Mouse (Mus musculus) G1E-ER4 (cell line): Measurements from ENCODE around the gene Pdcd11. TPM values are rescaled to one million over a fixed set of nuclear protein-coding genes. Genes with fewer than 3 reads are reported as not detected.

Experiments
- GATA1 ChIP-seq: IDR thresholded peaks from one replicate; pipeline ENCODE4 v1.8.0; 2012; ENCODE audit warnings: low read length, inconsistent platforms
- polyA plus RNA-seq: library from polyadenylated mRNA; stranded (reverse); fragments of >175 nt; gene quantifications from 2 replicates; pipeline ENCODE4 v1.2.3, GENCODE M21; 2012

Pdcd11 gene
- polyA plus RNA-seq, 1 experiment = 34.2 TPM

GRCm38 (mm10) chr19:47148267-47148847, 57.8 kb downstream of the Pdcd11 start:
- no peak for TF ChIP-seq GATA1

- no peak for TF ChIP-seq GATA1
These were observed 59.3 kb downstream of the Pdcd11 start for GRCm38 (mm10) chr19:47149854-47150253.

GRCm38 (mm10) chr19:47151332-47152061, 60.9 kb downstream of the Pdcd11 start:
- no peak for TF ChIP-seq GATA1

- no peak for TF ChIP-seq GATA1
These were observed 61.4 kb downstream of the Pdcd11 start for GRCm38 (mm10) chr19:47152062-47152369.

GRCm38 (mm10) chr19:47153767-47154166, 63.2 kb downstream of the Pdcd11 start:
- no peak for TF ChIP-seq GATA1

GRCm38 (mm10) chr19:47157664-47158063, 67.1 kb downstream of the Pdcd11 start, which contains the start of gene Calhm3:
Gene Calhm3, minus strand, starts transcription at chr19:47157764.
- TF ChIP-seq GATA1 = no peak

GRCm38 (mm10) chr19:47161669-47162068, 71.1 kb downstream of the Pdcd11 start:
- no peak for TF ChIP-seq GATA1

- no peak for TF ChIP-seq GATA1
These were observed 72.7 kb downstream of the Pdcd11 start for GRCm38 (mm10) chr19:47163176-47163744.

- no peak for TF ChIP-seq GATA1
These were observed 76.2 kb downstream of the Pdcd11 start for GRCm38 (mm10) chr19:47166758-47167157.

- no peak for TF ChIP-seq GATA1
These were observed 77.1 kb downstream of the Pdcd11 start for GRCm38 (mm10) chr19:47167617-47168214.

- no peak for TF ChIP-seq GATA1
These were observed 77.7 kb downstream of the Pdcd11 start for GRCm38 (mm10) chr19:47168223-47168622.

GRCm38 (mm10) chr19:47168793-47169412, 78.3 kb downstream of the Pdcd11 start:
- no peak for TF ChIP-seq GATA1

GRCm38 (mm10) chr19:47174515-47174914, 83.9 kb downstream of the Pdcd11 start:
- TF ChIP-seq GATA1 = no peak

- TF ChIP-seq GATA1 = no peak
These were observed 84.9 kb downstream of the Pdcd11 start for GRCm38 (mm10) chr19:47175472-47175871.

- TF ChIP-seq GATA1 = no peak
These were observed 86.4 kb downstream of the Pdcd11 start for GRCm38 (mm10) chr19:47176916-47177505.

GRCm38 (mm10) chr19:47178001-47178400, 87.4 kb downstream of the Pdcd11 start:
- no peak for TF ChIP-seq GATA1
